Mouse (Mus musculus) splenic B cell, adult 2 months (primary cell): Measurements from ENCODE around the gene Hacl1.

Experiments used
- DNase-seq: peaks from one replicate; pipeline ENCODE4 v3.0.0-alpha.2; 2011; ENCODE audit warnings: low read depth, low spot score
- H3K27me3 ChIP-seq: 2 replicates; pipeline ENCODE4 v1.6.1; 2012; ENCODE audit warnings: mild to moderate bottlenecking, low read length, moderate library complexity, mixed read lengths; ENCODE audit not compliant: control insufficient read depth, poor library complexity, insufficient read depth, severe bottlenecking
- H3K36me3 ChIP-seq: 2 replicates; pipeline ENCODE4 v1.6.1; 2012; ENCODE audit warnings: mild to moderate bottlenecking, low read length, moderate library complexity, mixed read lengths; ENCODE audit not compliant: control insufficient read depth, poor library complexity, insufficient read depth, severe bottlenecking

The Hacl1 gene

GRCm38 (mm10) chr14:31655406-31655805 is 14.3 kb upstream of the Hacl1 start:
- DNase-seq = no peak
- no peaks in the 10 kb centered on the region for H3K36me3 ChIP-seq
- no peaks in the 10 kb centered on the region for H3K27me3 ChIP-seq

- no peak for DNase-seq
- H3K27me3 ChIP-seq = no peaks in the 10 kb centered on the region
- no peaks in the 10 kb centered on the region for H3K36me3 ChIP-seq
Measured at GRCm38 (mm10) chr14:31654816-31655215, 13.7 kb upstream of the Hacl1 start.

GRCm38 (mm10) chr14:31653101-31653875 is 12.2 kb upstream of the Hacl1 start:
- no peak for DNase-seq
- Histone ChIP-seq H3K27me3 (no peaks in the 10 kb centered on the region), H3K36me3 (no peaks in the 10 kb centered on the region)

GRCm38 (mm10) chr14:31652624-31653023 is 11.5 kb upstream of the Hacl1 start:
- no peak for DNase-seq
- Histone ChIP-seq H3K27me3 (no peaks in the 10 kb centered on the region), H3K36me3 (no peaks in the 10 kb centered on the region)

- no peaks in the 10 kb centered on the region for H3K36me3 ChIP-seq
- no peak for DNase-seq
Measured at GRCm38 (mm10) chr14:31652106-31652505, 11.0 kb upstream of the Hacl1 start.

GRCm38 (mm10) chr14:31651206-31651605 is 10.1 kb upstream of the Hacl1 start:
- Histone ChIP-seq H3K36me3 (no peaks in the 10 kb centered on the region), H3K27me3 (no peaks in the 10 kb centered on the region)
- DNase-seq = no peak

More at GRCm38 (mm10) chr14:31652106-31652505, 11.0 kb upstream of the Hacl1 start:
- H3K27me3 ChIP-seq = no peaks in the 10 kb centered on the region

- H3K27me3 ChIP-seq = no peaks in the 10 kb centered on the region
- DNase-seq = no peak
Measured at GRCm38 (mm10) chr14:31650347-31650746, 9.3 kb upstream of the Hacl1 start.

GRCm38 (mm10) chr14:31647991-31648390 is 6.9 kb upstream of the Hacl1 start:
- DNase-seq = no peak
- no peaks in the 10 kb centered on the region for H3K27me3 ChIP-seq
- H3K36me3 ChIP-seq = no peaks in the 10 kb centered on the region

More at GRCm38 (mm10) chr14:31650347-31650746, 9.3 kb upstream of the Hacl1 start:
- no peaks in the 10 kb centered on the region for H3K36me3 ChIP-seq

GRCm38 (mm10) chr14:31645920-31646319 is 4.8 kb upstream of the Hacl1 start:
- DNase-seq = no peak
- Histone ChIP-seq H3K27me3 (no peaks in the 10 kb centered on the region), H3K36me3 (no peaks in the 10 kb centered on the region)

GRCm38 (mm10) chr14:31644931-31645547 is 4.0 kb upstream of the Hacl1 start:
- no peaks in the 10 kb centered on the region for H3K36me3 ChIP-seq
- peak; percentile 47 for DNase-seq
- no peaks in the 10 kb centered on the region for H3K27me3 ChIP-seq

- no peak for DNase-seq
- H3K36me3 ChIP-seq = no peaks in the 10 kb centered on the region
- H3K27me3 ChIP-seq = no peaks in the 10 kb centered on the region
Measured at GRCm38 (mm10) chr14:31644183-31644830, 3.2 kb upstream of the Hacl1 start.

- no peaks in the 10 kb centered on the region for H3K36me3 ChIP-seq
- H3K27me3 ChIP-seq = no peaks in the 10 kb centered on the region
Measured at GRCm38 (mm10) chr14:31641506-31642155, 545 bp upstream of the Hacl1 start.

GRCm38 (mm10) chr14:31640346-31640889 is 668 bp downstream of the Hacl1 start, which contains the start of gene Gm49387:
TSS of gene Gm49387 (minus strand) at chr14:31640878.
- peak; percentile 24 for DNase-seq
- H3K36me3 ChIP-seq = no peaks in the 10 kb centered on the region
- H3K27me3 ChIP-seq = no peaks in the 10 kb centered on the region

More at GRCm38 (mm10) chr14:31641506-31642155, 545 bp upstream of the Hacl1 start:
- no peak for DNase-seq

- H3K27me3 ChIP-seq = no peaks in the 10 kb centered on the region
- H3K36me3 ChIP-seq = 0 out of 2 replicates have a peak, but pooled peaks cover 2% of the 10 kb centered on the region
- DNase-seq = no peak
Measured at GRCm38 (mm10) chr14:31630677-31631076, 10.4 kb downstream of the Hacl1 start.
